Mouse (Mus musculus): ENCODE data around the gene Pop4. TPM values are rescaled to one million over a fixed set of nuclear protein-coding genes. Genes with fewer than 3 reads are reported as not detected.

Pop4 gene
- polyA plus RNA-seq, 3 experiments from 2014 or later: 29.6 to 38.7 (median 31.1) TPM

GRCm38 (mm10) chr7:38219526-38219925 lies 51.7 kb downstream of the Pop4 start:
- ATAC-seq: no peak

- no peak for ATAC-seq
Measured at GRCm38 (mm10) chr7:38218631-38219367, 52.4 kb downstream of the Pop4 start.

GRCm38 (mm10) chr7:38217417-38218171 lies 53.6 kb downstream of the Pop4 start:
- no peak for ATAC-seq

DNA sequence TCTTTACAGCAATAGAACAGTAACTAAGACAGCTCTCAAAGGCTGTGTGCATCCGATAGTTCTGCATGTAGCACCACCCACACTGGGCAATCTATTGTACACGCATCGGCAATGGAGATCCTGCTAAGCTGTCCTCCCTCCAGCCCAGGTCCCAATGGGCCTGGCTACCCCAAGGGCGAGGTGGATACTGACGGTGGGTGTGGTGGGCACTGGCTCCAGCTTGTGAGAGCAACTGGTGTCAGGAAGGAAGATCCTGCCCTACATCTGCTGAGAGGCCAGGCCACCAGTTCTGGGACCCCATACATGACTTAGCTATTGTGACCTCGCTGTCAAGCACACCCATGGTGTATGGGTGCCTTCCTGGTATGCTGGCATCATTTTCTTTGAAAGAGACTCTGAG lies 55.5 kb downstream of the Pop4 start:
- ATAC-seq: no peak

DNA sequence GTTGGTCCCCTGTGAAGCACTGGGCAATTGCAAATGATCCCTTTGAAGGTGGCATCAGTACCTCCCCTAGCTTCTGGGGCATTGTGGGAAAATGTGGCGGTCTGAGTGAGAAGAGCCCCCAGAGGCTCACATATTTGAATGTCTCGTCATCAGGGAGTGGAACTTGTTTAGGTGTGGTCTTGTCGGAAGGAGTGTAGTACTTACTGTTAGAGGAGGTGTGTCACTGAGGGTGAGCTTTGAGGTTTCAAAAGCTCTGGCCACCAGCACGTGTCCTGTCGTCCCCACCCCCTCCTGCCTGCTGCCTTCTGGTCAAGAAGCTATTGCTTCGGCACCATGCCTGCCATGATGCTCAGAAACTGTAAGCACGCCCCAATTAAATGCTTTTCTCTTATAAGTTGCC lies 55.9 kb downstream of the Pop4 start:
- ATAC-seq: no peak

DNA sequence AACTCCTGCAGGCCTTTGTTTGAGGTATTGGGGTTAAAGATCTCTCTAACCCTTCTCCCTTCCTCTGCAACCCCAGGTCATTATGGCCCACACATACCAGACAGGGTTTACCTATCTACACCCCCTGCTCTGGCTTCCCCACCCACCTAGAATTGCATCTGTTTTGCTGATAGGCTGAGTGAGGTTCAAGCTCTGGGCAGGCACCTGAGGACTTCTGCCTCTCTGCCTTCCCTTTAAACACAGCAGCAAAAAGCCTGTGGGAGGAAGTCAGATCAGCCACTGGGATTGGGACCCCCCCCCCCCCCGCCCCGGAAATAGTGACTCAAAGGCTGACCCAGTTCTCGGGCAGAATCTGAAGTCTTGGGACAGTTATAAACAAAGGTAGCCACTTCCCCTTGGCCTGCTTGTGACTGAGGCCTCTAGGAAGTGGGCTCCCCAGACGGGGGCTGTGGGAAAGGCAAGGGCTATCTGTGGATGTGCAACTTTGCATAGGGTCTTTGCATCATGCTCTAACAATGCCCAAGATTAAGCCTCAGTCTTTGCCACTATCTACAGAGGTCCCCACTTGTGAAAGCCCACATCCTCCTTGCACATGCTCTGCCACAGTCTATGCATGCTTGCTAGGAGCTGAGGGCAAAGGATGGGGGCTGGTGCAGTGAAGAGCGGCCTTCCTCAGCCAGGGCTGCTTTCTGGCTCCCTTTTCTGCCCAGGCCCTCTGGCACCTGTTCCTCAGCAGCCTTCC lies 56.6 kb downstream of the Pop4 start:
- ATAC-seq: peak; percentile 84

GRCm38 (mm10) chr7:38212651-38213062 lies 58.6 kb downstream of the Pop4 start:
- no peak for ATAC-seq

Other genes starting within 250 kb of the Pop4 start
- gene Uri1, start 247.9 kb downstream of the Pop4 start, polyA plus RNA-seq (2017; shearing (Covaris generic)): 10 to 100 TPM; 11.8 to 21.1 (median 17.3) TPM
- 10 to 100 TPM in 1 of 3 experiments, 1 to 10 TPM in 2; 2.7 to 11.0 (median 3.2) TPM for gene Ccne1, start 163.9 kb downstream of the Pop4 start, polyA plus RNA-seq (2017; shearing (Covaris generic))
- 100 to 1,000 TPM in 2 of 3 experiments, 10 to 100 TPM in 1; 87.7 to 147 (median 136) TPM for gene 1600014C10Rik, start 88.2 kb downstream of the Pop4 start, polyA plus RNA-seq (2017; shearing (Covaris generic))
- gene Plekhf1, start 43.4 kb downstream of the Pop4 start, polyA plus RNA-seq (2017; shearing (Covaris generic)): 1 to 10 TPM in 2 of 3 experiments, under 1 TPM in 1; 0.37 to 2.9 (median 1.0) TPM

Data from inflammation-experienced regulatory T-cells, adult 6 months (primary cell).